Mouse (Mus musculus): ENCODE results near the gene Ovol1.

Gene Ovol1

DNA sequence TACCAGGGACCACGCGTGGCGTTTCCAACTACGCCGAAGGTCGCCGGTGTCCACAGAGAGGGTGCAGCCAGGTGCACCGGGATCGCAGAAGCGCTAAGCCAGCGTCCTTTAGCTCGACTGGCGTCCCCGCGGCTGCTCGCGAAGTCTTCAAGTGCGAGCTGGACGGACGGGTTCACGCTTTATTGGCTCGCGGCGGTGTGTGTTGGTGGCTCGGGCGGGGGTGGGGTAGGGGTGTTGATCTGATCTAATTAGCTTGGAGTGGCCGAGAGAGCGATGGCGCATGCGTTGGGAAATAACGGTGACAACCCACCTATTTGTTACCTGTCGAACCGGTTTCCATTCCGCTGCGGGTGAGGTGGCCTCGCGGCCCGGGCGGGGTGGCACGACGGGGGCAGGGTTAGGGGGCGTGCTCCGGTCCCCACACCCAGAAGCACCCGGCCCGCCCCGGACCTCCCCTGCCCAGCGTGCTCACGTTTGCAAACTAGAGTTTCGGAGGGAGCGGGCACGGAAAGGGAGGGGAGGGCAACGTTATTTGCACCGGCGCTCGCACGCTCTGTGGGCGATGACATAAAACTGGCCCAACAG is at the start of gene Ovol1:
Gene Ovol1 (minus strand): TSS at position 190 of the 585 bp plus-strand sequence.
- no peak for DNase-seq (ENCODE audit: low read depth, low spot score)

DNA sequence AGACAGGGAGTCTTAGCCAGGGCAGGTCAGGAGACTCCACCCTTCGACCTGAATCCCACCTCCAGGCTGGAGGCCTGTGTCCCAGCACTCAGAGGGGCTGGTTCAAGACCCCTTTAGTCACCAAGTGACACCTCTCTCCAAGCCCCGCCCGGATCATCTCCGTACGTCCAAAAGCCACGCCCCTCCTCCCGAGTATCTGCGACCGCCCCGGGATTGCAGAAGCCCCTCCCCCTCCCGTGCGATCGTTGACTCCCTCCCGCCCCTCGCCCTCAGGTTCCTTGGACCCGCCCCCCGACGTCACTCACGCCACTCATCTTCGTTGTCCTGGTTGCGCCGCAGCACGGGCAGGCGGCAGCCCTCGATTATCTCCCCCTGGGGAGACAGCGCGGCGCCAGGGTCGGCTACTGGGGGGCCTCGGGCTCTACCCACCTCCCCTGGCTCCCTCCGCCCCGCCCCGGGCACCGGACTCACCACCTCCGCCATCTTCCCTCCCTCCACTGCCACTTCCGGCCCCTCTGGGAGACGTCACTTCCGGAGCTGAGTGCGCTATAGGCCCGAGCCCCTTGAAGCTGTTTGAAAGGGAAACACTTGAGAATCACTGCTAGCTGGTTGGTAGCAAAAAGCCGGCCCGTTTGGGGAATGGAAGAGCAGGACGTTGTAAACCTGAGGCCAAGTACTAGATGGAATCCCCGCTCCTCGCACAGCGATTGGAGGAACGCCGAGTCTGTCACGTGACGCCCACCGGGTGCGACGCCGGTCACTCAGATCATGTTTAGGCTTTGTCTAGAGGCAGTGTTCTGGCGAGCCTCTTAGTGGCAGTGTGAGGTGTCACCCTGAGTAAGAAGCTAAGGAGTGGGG is 49.3 kb upstream of the Ovol1 start, which contains the start of gene Kat5:
Gene Kat5 (minus strand): TSS at position 691 of the 858 bp plus-strand sequence.
- peak; percentile 92 for DNase-seq (ENCODE audit: low read depth, low spot score)

DNA sequence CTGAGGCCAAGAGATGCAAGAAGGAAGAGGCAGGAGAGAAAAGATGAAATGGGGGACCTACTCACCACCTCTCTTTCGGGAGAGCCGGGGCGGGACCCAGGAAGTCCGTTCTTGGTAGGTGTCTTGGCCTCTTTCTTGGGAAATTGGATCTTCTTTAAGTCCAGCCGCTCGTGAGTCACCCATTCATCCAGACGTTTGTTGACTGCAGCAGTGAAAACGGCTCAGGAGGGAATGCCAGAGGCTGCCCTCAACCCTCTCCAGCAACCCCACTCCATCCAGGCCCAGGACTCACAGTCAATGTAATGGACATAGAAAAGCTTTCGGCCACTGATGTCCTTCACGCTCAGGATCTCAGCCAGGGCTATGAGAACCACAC is 48.7 kb upstream of the Ovol1 start:
- no peak for DNase-seq (ENCODE audit: low read depth, low spot score)

DNA sequence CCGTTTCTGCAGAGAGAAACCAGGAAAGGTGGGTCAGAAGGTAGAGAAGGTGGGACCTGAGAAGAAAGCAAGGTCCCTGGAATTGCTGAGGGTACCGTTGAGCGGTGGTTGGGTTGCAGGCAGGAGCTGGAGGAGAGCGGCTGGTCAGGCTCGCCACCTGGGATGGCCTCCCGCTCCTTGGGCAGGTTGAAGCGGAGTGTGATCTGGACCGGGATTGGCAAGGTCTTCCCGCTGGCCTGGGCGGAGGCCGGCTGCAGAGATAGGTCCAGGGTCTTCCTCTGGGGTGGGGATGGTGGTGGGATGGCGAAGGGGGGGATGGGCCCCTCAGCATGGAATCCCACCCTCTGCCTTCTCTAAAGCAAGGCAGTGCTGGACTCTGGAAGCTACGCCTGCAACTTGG is 48.3 kb upstream of the Ovol1 start:
- DNase-seq (ENCODE audit: low read depth, low spot score), result no peak

DNA sequence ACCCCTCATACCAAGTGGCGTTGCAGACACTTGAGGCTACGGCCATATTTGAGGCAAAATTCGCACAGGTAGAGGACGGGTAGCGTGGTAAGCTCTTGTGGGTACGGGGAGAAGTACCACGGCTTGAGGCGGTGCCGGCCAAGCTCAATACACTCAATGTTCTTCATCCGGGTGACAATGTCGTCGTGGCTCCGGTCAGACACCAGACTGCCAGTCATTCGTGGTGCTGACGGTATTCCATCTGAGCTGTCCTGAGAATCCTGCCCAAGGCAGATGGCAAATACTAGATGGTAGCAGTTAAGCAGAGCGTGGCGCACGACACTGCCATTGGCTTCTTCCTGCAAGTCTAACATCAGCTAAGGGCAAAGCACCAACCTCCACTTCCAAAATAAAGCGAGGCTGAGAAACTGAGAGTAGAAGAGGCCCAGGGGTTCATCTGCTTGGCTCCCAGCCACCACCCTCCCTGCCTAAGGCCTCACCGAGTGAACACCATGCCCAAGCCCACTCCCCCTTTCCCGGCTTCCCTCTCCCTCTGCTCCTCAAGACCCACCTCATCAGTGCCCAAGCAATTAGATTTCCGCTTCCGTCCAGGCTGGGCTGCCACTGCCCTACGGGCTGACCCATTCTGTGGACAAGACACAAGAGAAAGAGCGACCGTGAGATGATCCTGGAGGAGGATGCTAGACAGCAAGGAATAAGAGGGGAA is 47.4 kb upstream of the Ovol1 start:
- DNase-seq (ENCODE audit: low read depth, low spot score), result no peak

DNA sequence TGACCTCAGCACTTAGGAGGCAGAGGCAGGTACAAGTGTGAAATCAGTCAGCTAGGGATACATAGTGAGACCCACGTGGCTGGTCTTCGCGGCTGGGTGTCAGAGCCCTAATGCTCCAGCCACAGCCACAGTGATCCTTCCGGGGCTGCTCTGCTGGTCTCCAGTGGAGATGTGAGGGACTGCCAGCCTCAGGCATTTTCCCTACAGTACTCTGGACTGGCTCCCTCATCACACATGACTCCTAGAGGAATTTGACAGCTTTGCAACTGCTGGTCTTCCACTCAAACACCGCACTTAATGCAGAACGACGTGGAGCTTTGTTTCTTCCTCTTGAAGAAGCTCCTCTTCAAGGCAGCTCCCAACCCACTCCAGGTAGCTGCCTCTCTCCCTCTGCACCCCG is 45.8 kb upstream of the Ovol1 start:
- no peak for DNase-seq (ENCODE audit: low read depth, low spot score)

DNA sequence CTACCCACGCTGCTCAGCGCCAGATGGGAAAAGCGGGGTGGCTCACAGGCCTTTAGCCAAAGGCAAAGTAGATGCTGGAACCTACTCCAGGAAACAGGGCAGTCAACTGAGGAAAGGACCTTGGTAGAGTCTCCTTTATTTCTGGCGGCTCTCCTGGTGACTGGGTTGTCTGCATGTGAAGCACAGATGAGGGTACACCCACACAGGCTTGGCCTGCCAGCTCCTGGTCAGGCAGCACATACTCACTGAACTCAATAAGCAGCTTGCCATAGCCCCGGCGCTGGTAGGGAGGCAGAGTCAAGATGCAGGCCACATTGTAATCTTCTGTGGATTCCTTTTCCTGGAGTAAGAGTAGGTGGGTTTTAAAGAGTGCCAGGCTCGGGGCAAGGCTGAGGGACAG is 44.7 kb upstream of the Ovol1 start:
- no peak for DNase-seq (ENCODE audit: low read depth, low spot score)

GRCm38 (mm10) chr19:5603664-5604063 is 43.2 kb upstream of the Ovol1 start:
- no peak for DNase-seq (ENCODE audit: low read depth, low spot score)

GRCm38 (mm10) chr19:5601752-5602541 is 41.5 kb upstream of the Ovol1 start, which contains the start of gene Rnaseh2c:
Rnaseh2c (plus strand) TSS chr19:5601873.
- DNase-seq (ENCODE audit: low read depth, low spot score), result peak; percentile 67

DNA sequence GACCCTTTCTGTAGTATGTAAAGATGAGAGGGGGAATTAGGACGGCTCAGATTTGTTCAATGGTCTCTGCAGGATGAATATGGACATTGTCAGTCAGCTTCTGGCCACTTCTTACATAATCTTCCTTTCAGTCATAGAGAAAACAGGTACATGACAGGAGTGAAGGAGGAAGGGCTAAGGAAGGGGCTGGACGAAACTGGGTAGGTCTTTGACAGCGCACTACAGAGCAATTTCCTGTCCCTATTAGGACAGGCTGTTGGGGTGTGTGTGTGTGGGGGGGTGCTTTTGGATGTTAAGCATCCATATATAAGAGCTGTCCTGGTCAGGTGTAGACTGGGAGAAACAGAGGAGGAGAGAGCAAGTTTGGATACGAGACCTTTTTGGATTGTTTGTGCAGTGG is 38.8 kb upstream of the Ovol1 start:
- no peak for DNase-seq (ENCODE audit: low read depth, low spot score)

- no peak for DNase-seq (ENCODE audit: low read depth, low spot score)
Observed at GRCm38 (mm10) chr19:5591888-5592287, 31.4 kb upstream of the Ovol1 start.

DNA sequence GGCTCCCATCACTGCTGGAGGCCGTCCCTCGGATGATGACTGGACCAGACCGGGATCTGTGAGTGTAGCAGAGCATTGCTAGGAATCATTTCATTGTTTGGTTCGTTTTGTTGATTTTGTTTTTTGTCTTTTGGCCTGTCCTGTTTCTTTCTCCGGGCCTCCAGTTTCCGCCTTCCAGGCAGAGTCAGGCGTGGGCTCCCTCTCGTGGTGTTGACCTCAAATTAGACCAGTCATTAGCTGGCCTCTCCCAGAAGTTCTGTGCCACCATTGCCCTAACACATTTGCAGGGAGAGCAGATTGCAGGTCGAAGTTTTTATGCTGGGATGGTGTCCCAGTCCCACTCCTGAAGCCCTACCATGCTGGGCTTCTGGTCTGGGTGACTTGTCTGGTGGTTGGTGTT is 28.7 kb upstream of the Ovol1 start:
- DNase-seq (ENCODE audit: low read depth, low spot score), result no peak

DNA sequence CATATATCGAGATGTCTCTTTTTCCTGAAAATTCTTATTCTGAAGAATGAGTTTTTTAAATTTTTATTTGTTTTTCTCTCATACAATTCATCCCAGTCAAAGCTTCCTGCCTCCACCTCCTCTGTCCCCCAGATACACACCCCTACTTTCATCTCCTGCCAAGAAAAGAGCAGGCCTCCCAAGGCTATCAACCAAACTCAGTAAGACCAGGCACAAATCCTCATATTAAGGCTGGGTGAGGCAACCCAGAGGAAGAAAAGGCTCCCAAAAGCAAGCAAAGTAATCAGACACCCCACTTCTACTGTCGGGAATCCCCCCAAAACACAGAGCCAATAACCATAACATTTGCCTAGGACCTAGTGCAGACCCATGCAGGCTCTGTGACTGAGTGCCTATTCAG is 21.5 kb upstream of the Ovol1 start:
- DNase-seq (ENCODE audit: low read depth, low spot score), result no peak

GRCm38 (mm10) chr19:5580776-5581175 is 20.3 kb upstream of the Ovol1 start:
- DNase-seq (ENCODE audit: low read depth, low spot score), result no peak

DNA sequence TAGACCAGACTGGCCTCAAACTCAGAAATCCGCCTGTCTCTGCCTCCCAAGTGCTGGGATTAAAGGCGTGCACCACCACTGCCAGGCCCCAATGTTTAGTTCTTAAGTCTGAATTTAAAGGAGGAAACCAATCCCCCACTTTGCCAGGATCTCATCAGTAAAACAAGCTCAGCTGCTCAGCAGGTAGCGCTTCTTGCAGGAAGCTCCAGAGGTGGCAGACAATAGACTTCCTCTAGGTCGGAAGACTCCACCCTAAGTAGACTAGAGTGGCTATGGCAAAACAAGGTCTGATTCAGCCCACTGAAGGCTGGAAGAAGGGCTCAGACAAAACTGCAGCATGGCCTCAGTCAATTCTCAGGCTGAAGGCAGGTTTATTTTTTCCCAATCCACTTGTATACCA is 19.5 kb upstream of the Ovol1 start:
- DNase-seq (ENCODE audit: low read depth, low spot score), result no peak

GRCm38 (mm10) chr19:5575336-5575735 is 14.9 kb upstream of the Ovol1 start:
- DNase-seq (ENCODE audit: low read depth, low spot score), result no peak

DNA sequence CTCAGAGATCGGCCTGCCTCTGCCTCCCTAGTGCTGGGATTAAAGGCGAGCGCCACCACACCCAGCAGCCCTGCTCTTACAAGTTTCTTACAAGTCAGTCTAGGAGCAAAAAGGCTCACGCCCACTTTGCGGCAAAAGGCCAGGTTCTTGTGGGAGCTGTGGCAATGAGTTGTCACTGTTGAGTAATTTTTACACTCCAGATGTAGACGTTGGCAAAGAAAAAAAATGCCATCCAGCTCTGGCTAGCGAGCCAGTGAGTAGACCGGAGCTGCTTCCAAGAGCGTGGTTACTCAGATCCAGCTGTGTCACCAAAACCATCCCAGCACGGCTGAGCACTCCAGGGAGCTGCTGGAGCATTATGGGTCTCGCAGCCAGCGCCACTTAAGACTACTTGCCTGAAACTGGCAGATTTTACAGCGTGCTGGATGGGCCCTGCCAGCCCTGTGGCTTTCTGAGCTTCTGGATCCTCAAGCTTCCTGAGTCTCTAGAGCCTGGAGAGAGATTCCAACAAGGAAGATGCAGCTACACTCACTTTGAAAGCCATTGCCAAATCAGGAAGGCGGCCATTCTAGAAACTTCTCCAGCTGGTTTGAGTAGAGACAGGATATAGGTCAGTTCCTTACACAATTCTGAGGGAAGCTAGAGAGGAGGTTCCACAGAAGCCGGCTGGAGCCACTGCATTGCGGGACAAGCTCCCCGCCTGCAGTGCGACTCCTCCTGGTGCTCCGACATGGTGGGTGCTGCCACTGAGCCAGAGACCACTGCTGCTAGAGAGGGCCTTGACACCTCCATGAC is 12.1 kb upstream of the Ovol1 start:
- no peak for DNase-seq (ENCODE audit: low read depth, low spot score)

- DNase-seq (ENCODE audit: low read depth, low spot score), result no peak
Observed at GRCm38 (mm10) chr19:5571831-5572230, 11.4 kb upstream of the Ovol1 start.

DNA sequence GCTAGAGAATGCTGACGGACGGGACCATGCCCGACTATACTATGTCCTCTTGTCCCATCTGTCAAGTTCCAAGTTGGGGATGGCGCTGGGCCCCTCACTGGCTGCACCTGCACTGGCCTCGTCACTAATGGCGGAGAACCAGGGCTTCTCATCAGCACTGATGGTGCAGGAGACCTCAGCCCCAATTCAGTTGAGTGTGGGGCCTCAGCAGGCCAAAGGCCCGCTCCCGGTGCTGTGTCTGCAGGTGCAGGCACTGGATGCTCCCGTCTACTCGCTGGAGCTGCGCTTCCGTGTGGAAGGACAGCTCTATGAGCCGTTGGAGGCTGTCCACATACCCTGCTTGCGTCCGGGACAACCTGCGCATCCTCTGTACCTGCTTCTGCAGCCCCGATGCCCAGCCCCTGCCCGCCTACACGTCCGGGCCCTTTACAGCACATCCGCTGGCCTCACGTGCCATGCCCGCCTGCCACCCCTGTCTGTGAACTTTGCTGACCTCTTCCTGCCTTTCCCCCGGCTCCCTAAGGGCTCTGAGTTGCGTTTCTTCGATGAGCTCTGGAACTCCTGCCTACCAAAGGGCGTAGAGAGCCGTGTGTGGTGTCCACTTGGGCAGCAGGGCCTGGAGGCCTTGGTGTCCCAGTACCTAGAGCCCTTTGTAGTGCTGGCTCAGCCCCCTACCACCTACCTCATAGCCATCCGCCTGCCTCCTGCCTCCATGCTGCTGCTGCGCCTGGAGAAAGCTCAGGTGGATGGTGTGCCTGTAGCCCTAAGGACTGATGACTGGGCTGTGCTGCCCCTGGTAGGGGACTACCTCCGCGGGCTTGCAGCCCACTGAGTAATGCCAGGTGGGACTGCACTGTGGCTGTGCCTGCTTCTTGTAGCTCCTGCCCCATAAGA is 10.2 kb upstream of the Ovol1 start:
- DNase-seq (ENCODE audit: low read depth, low spot score), result no peak

DNA sequence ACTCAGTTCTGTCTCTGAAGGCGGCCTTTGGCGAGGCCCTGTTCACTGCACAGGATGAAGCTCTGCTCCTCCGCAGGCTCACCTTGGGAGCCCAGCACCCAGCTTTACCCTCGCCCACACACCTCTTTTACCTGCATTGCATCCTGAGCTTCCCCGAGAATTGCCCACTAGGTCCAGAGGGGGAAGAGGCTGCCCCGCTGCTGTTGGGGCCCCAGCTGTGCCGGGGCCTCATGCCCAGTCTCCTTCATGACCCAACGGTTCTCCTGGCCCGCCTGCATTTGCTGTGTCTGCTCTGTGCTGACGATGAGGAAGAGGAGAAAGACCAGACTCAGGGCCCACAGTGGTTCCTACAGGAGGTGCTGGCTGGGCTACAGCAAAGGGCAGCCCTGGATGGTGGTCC is 9.1 kb upstream of the Ovol1 start:
- DNase-seq (ENCODE audit: low read depth, low spot score), result no peak

Data from retina, postnatal 7 days (tissue).